Mouse (Mus musculus) myocyte (in vitro differentiated cells): ENCODE measurements around the gene Ang.

Source experiments
- CEBPB ChIP-seq: IDR thresholded peaks from 2 replicates; pipeline ENCODE4 v1.6.1; 2011; ENCODE audit warnings: mild to moderate bottlenecking, moderate library complexity; ENCODE audit not compliant: poor library complexity, insufficient read depth, severe bottlenecking
- E2F4 ChIP-seq: IDR thresholded peaks from one replicate; pipeline ENCODE4 v1.6.1; 2011; ENCODE audit warnings: mild to moderate bottlenecking, control low read depth, moderate library complexity; ENCODE audit not compliant: insufficient read depth
- MAX ChIP-seq: IDR thresholded peaks from one replicate; pipeline ENCODE4 v1.6.1; 2011; ENCODE audit warnings: low read depth, mild to moderate bottlenecking, control low read depth
- MYOD1 ChIP-seq, 3 experiments: IDR thresholded peaks; one replicate each; pipeline ENCODE4 v1.6.1; 2011; ENCODE audit warnings: control low read depth in 2 of 3, low read depth in 2 of 3, mild to moderate bottlenecking in 2 of 3, moderate library complexity in 1 of 3; ENCODE audit not compliant: insufficient read length in 2 of 3, control insufficient read depth in 1 of 3
- MYOG ChIP-seq, 3 experiments: IDR thresholded peaks; one replicate each; pipeline ENCODE4 v1.6.1; 2011; ENCODE audit warnings: control low read depth in 2 of 3, low read depth in 2 of 3, mild to moderate bottlenecking in 2 of 3; ENCODE audit not compliant: insufficient read length in 2 of 3, control insufficient read depth in 1 of 3, insufficient read depth in 1 of 3
- POLR2A ChIP-seq: IDR thresholded peaks from one replicate; pipeline ENCODE4 v1.6.1; 2011; ENCODE audit warnings: low read depth, mild to moderate bottlenecking, control low read depth, moderate library complexity; ENCODE audit not compliant: insufficient read length
- POLR2AphosphoS2 ChIP-seq: IDR thresholded peaks from one replicate; pipeline ENCODE4 v1.6.1; 2011; ENCODE audit warnings: low read depth, control low read depth; ENCODE audit not compliant: insufficient read length
- TCF12 ChIP-seq: IDR thresholded peaks from one replicate; pipeline ENCODE4 v1.6.1; 2011; ENCODE audit warnings: mild to moderate bottlenecking, control low read depth; ENCODE audit not compliant: poor library complexity, insufficient read depth, severe bottlenecking
- TCF3 ChIP-seq: IDR thresholded peaks from one replicate; pipeline ENCODE4 v1.6.1; 2011; ENCODE audit warnings: low read depth, control low read depth; ENCODE audit not compliant: insufficient read length
- USF1 ChIP-seq: IDR thresholded peaks from one replicate; pipeline ENCODE4 v1.6.1; 2011; ENCODE audit warnings: low read depth, mild to moderate bottlenecking, control low read depth, moderate library complexity

GRCm38 (mm10) chr14:51113476-51113875, 22.5 kb downstream of the Ang start:
- no peak for TF ChIP-seq POLR2A
- TF ChIP-seq E2F4 = no peak
- no peak for TF ChIP-seq USF1
- no peak for TF ChIP-seq POLR2AphosphoS2
- no peak for TF ChIP-seq MYOD1 (IDR thresholded peaks at IDR 0.05; ENCODE audit: control insufficient read depth in 1 of 3, insufficient read length in 2 of 3, low read depth in 2 of 3)
- TF ChIP-seq CEBPB = no peak
- no peak for TF ChIP-seq MAX
- no peak for TF ChIP-seq TCF3
- no peak for TF ChIP-seq MYOG (IDR thresholded peaks at IDR 0.05; ENCODE audit: control insufficient read depth in 1 of 3, insufficient read depth in 1 of 3, insufficient read length in 2 of 3, low read depth in 2 of 3)
- no peak for TF ChIP-seq TCF12
